Mouse (Mus musculus): ENCODE measurements around the gene Agbl4.

The Agbl4 gene

GRCm38 (mm10) chr4:111594655-111595295, 1197.3 kb downstream of the Agbl4 start:
- DNase-seq, result no peak

- DNase-seq, result peak; percentile 13 to 19
These were observed 1199.8 kb downstream of the Agbl4 start for GRCm38 (mm10) chr4:111597249-111597661.

GRCm38 (mm10) chr4:111597986-111598385, 1200.5 kb downstream of the Agbl4 start:
- no peak for DNase-seq

- DNase-seq, result no peak
These were observed 1205.7 kb downstream of the Agbl4 start for GRCm38 (mm10) chr4:111603194-111603593.

- DNase-seq, result no peak
These were observed 1210.5 kb downstream of the Agbl4 start for GRCm38 (mm10) chr4:111607826-111608500.

GRCm38 (mm10) chr4:111621865-111622264, 1224.4 kb downstream of the Agbl4 start:
- DNase-seq, result no peak

GRCm38 (mm10) chr4:111624914-111625313, 1227.5 kb downstream of the Agbl4 start:
- DNase-seq, result no peak

GRCm38 (mm10) chr4:111626118-111626830, 1228.8 kb downstream of the Agbl4 start:
- DNase-seq, result peak; percentile 84

GRCm38 (mm10) chr4:111632615-111633014, 1235.2 kb downstream of the Agbl4 start:
- no peak for DNase-seq

- no peak for DNase-seq
These were observed 1238.2 kb downstream of the Agbl4 start for GRCm38 (mm10) chr4:111635538-111636124.

GRCm38 (mm10) chr4:111638948-111639708, 1241.7 kb downstream of the Agbl4 start:
- DNase-seq, result no peak

- no peak for DNase-seq
These were observed 1247.8 kb downstream of the Agbl4 start for GRCm38 (mm10) chr4:111645117-111645830.

GRCm38 (mm10) chr4:111645831-111646166, 1248.3 kb downstream of the Agbl4 start:
- peak; percentile 38 to 40 for DNase-seq

GRCm38 (mm10) chr4:111653451-111653850, 1256.0 kb downstream of the Agbl4 start:
- no peak for DNase-seq

GRCm38 (mm10) chr4:111663730-111664129, 1266.3 kb downstream of the Agbl4 start:
- peak; percentile 12 to 52 for DNase-seq

- DNase-seq, result peak; percentile 60 to 65
These were observed 1266.7 kb downstream of the Agbl4 start for GRCm38 (mm10) chr4:111664146-111664545.

- DNase-seq, result no peak
These were observed 1269.3 kb downstream of the Agbl4 start for GRCm38 (mm10) chr4:111666713-111667112.

GRCm38 (mm10) chr4:111669369-111669768, 1271.9 kb downstream of the Agbl4 start:
- no peak for DNase-seq

GRCm38 (mm10) chr4:111670566-111671421, 1273.3 kb downstream of the Agbl4 start:
- DNase-seq, result peak; percentile 24 to 47

GRCm38 (mm10) chr4:111671440-111671839, 1274.0 kb downstream of the Agbl4 start:
- DNase-seq, result no peak

GRCm38 (mm10) chr4:111673904-111674303, 1276.4 kb downstream of the Agbl4 start:
- peak in 1 of 2 experiments; percentile 10 for DNase-seq

All from kidney, postnatal 4 days (tissue).